Mouse (Mus musculus) olfactory bulb, adult 2 months (tissue): Measurements from ENCODE around the gene Fam81a. TPM values are rescaled to one million over a fixed set of nuclear protein-coding genes. Genes with fewer than 3 reads are reported as not detected.

Experiments used
- H3K27ac ChIP-seq: fragments of 200-500 bp; 2 replicates; pipeline ENCODE4 v1.5.1; 2012; ENCODE audit warnings: low read depth, low read length; ENCODE audit not compliant: insufficient read depth
- H3K4me1 ChIP-seq: fragments of 200-500 bp; 2 replicates; pipeline ENCODE4 v1.6.1; 2012; ENCODE audit warnings: low read length; ENCODE audit not compliant: control insufficient read depth, insufficient read depth
- H3K4me3 ChIP-seq: fragments of 200-500 bp; 2 replicates; pipeline ENCODE4 v1.5.1; 2012; ENCODE audit warnings: mild to moderate bottlenecking, low read depth, low read length, moderate library complexity; ENCODE audit not compliant: insufficient read depth
- CTCF ChIP-seq: fragments of 200-500 bp; IDR thresholded peaks from 2 replicates; pipeline ENCODE4 v1.5.1; 2012; ENCODE audit warnings: low read depth, mild to moderate bottlenecking, low read length, moderate library complexity; ENCODE audit not compliant: insufficient read depth
- POLR2A ChIP-seq: fragments of 200-500 bp; IDR thresholded peaks from 2 replicates; pipeline ENCODE4 v1.6.1; 2012; ENCODE audit warnings: mild to moderate bottlenecking, low read depth, low read length, moderate library complexity; ENCODE audit not compliant: insufficient read depth
- WGBS: fragments of 180-500 bp; shearing (Covaris S2); methylation state at CpG from one replicate; pipeline ENCODE4 v1.1.7; 2018; 5-methylcytosine and 5-hydroxymethylcytosine counted together
- polyA plus RNA-seq: library from polyadenylated mRNA; stranded (reverse); fragments of >200 nt; gene quantifications from 2 replicates; pipeline ENCODE4 v1.2.4, GENCODE M21; 2012; ENCODE audit warnings: low replicate concordance; ENCODE audit not compliant: missing spikeins, insufficient read depth, insufficient read length

The Fam81a gene
- polyA plus RNA-seq, 1 experiment, result 137 TPM

DNA sequence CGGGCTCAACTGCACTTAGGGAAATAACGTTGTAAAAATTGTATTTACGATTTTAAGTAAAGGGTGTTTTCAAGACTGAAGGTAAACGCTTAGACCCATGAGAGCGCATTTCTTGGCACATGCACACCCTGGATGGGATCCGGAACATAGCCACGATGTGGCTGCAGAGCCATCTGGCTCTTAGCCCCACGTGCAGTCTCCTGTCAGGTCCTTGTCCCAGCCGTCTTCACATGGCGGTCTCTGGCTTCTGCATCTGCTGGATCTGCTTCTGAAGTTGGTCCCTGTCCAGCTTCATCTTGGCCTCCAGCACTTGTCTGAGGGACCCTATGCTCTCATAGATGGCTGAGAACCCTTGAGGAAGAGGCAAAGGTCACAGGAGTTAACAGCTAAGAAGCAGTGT is 51.8 kb downstream of the Fam81a start:
- TF ChIP-seq CTCF, result no peak
- TF ChIP-seq POLR2A, result no peak
- 72% methylated on average over 10 of the region's 10 CpGs for WGBS
- H3K4me1 ChIP-seq, result peaks cover 7% of the 10 kb centered on the region

DNA sequence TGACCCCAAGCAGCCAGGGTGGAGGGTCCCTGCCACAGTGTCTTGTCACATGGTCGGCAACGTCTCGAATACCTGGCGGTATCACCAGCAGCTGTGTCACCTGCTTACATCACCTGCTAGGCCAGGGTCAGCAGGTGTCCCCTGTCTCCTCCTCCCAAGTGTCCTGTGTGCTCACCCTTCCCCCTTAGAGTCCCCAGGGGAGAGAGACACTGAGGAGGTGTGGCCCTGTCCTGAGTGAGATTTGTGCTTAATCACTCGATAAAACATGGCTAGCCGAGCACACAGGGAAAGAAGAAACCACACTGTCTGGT is 53.6 kb downstream of the Fam81a start:
- no peak overlapping the region for H3K4me3 ChIP-seq
- H3K4me1 ChIP-seq, result peaks cover 5% of the 10 kb centered on the region
- WGBS, result 60% methylated on average over 6 of the region's 6 CpGs
- TF ChIP-seq CTCF (no peak), POLR2A (no peak)
- H3K27ac ChIP-seq, result no peak overlapping the region

More for the DNA sequence above, 51.8 kb downstream of the Fam81a start:
- Histone ChIP-seq H3K4me3 (no peak overlapping the region), H3K27ac (no peak overlapping the region)

DNA sequence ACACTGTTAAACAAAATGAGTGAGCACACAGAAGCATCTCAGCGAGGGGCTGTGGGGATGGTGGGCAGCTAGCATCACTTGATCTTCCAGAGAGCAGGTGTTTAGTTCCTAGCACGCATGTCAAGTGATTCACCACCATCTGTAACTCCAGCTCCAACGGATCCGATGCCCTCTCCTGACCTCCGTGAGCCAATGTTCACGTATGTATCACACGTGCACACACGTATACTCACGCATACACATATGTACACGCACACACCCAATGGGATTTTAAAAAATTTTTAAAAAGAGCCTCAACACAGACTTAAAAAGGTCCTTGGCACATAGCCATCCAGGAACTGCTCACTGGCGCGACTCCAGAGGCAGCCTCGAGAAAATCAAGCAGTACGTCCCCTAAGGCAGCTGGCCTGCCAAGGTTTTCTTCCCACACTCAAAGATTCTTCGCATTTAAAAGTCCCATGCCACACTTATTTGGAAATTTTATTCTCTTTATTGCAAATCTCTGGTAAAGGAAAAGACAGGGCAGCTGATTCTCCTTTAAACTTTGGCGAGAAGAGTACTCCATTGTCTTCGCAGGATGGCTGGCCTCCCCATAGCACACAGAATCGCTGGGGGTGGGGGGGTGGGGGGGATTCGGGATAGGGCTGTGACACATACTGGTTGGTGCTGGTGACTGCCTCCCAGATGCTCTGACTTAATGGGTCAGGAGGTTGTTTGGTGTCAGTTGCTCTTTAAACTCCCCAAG is 54.1 kb downstream of the Fam81a start:
- Histone ChIP-seq H3K27ac (no peak overlapping the region), H3K4me3 (no peak overlapping the region), H3K4me1 (peaks cover 5% of the 10 kb centered on the region)
- 36% methylated on average over 19 of the region's 19 CpGs for WGBS
- TF ChIP-seq CTCF, result no peak
- no peak for TF ChIP-seq POLR2A

DNA sequence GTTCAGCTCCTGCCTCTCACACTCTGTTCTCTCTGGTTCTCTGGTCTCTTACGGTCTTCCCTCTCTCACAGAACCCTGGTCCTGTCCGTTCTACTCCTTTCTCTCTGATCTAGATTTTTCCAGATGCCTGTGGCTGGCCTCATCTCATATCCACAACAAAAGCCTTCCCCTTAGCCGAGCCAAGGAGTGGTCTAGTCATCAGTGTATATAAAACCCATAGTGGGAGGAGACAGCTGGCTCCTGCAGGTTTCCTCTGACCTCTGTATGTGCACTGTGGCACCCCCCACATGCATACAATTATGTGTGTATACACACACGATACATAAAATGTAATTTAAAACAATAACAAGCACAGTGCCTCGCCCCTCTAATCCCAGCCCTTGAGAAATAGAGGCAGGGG is 55.0 kb downstream of the Fam81a start:
- H3K4me1 ChIP-seq, result peaks cover 5% of the 10 kb centered on the region
- H3K4me3 ChIP-seq, result no peak overlapping the region
- no peak overlapping the region for H3K27ac ChIP-seq
- TF ChIP-seq CTCF (no peak), POLR2A (no peak)
- 78% methylated on average over 5 of the region's 5 CpGs for WGBS

DNA sequence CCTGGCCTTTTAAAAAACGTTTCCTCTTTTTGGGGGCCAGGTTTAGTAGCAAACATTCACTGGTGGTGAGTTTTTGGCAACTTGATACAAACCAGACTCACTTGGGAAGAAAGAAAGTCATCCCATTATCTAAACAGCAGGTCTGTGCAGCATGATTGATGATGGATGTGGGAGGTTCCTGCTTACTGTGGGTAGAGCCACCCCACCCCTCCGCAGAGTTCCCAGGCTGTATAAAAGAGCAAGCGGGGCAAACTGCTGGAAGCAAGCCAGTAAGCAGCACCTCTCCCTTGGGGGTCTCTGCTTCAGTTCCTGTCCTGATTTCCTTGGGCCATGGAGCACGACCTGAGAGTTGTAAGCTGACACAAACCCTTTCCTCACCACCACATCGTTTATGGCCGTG is 56.3 kb downstream of the Fam81a start:
- peaks cover 5% of the 10 kb centered on the region for H3K4me1 ChIP-seq
- WGBS, result 47% methylated on average over 6 of the region's 6 CpGs

DNA sequence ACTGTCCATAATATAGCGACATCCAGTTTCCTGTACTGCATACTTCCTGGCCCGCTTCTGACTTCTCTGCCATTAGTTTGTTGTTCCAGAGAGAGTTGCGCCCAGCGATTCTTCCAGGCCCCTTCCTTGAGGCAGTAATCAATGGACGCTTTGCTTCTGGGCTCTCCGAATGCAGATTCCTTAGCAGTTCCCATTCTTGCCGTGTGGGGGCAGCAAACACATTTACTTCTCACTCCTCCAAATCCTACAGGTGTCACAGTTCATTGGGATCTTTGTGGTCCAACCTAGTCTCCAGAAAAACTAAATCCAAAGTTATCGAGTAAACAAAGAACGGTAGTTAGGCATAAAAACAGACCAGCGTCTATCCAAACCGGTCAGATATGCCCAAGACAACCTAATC is 58.3 kb downstream of the Fam81a start:
- no peak for TF ChIP-seq POLR2A
- peak; percentile 36; the same call in 1 of the 2 replicates for TF ChIP-seq CTCF
- 57% methylated on average over 11 of the region's 11 CpGs for WGBS
- Histone ChIP-seq H3K4me1 (peaks cover 5% of the 10 kb centered on the region), H3K27ac (no peak overlapping the region), H3K4me3 (no peak overlapping the region)

More for the DNA sequence above, 56.3 kb downstream of the Fam81a start:
- no peak overlapping the region for H3K27ac ChIP-seq
- no peak for TF ChIP-seq CTCF
- no peak for TF ChIP-seq POLR2A
- H3K4me3 ChIP-seq, result no peak overlapping the region

DNA sequence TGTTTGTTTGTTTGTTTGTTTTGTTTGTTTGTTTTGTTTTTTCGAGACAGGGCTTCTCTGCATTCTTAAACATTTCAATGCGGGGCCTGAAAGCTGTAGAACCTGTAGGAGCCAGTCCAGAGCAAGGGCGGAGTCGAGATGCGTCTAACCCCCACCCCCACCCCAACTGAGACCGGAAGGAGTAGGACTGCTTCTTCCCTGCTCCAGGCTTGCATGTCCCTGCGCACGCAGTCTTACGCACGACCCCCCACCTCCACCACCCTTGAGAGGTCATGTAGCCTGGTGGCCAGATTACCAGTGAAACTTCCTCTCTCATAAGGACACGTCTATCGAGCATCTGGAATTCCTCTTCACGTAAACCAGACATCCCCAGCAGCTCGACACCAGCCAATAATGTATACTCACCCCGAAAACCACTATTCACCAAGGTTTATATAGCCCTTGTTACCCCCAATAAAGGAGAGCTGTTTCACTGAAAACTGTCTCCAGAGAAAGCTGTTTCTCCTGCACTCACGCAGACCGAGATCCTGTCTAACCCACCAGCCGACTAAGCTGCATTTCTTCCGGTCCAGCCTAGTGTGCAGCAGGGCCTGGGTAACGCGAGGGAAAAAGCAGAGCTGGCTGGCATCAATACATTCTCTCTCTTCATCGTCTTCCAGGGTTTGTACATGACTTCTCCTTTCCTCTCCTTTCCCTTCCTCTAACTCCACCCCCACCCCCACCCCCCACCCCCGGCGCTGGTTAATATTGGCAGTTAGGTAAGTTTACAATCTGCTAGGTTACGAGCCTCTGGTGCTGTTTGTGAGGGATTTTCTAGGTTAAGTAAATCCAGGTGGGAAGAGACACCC is 59.8 kb downstream of the Fam81a start:
- TF ChIP-seq CTCF, result no peak
- TF ChIP-seq POLR2A, result no peak
- 85% methylated on average over 25 of the region's 25 CpGs for WGBS
- Histone ChIP-seq H3K4me1 (no peaks in the 10 kb centered on the region; the same call in 1 of the 2 replicates), H3K4me3 (no peak overlapping the region), H3K27ac (no peak overlapping the region)

DNA sequence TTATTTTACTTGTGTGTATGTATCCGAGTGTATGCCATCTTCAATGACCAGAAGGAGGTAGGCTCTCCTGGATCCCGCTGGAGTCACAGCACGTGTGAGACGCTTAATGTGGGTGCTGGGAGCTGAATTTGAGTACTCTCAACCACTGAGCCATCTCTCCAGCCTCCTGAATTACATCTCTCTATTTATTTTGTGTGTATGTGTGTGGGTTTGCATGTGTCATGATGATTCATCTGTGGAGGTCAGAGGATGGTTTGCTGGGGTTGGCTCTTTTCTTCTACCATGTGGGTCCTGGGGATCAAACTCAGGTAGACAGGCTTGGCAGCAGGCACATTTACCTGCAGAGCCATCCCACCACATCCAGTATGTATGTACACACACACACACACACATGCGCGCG is 60.6 kb downstream of the Fam81a start:
- 93% methylated on average over 7 of the region's 7 CpGs for WGBS
- no peaks in the 10 kb centered on the region; the same call in 1 of the 2 replicates for H3K4me1 ChIP-seq
- H3K4me3 ChIP-seq, result no peak overlapping the region
- H3K27ac ChIP-seq, result no peak overlapping the region
- no peak for TF ChIP-seq CTCF
- TF ChIP-seq POLR2A, result no peak

DNA sequence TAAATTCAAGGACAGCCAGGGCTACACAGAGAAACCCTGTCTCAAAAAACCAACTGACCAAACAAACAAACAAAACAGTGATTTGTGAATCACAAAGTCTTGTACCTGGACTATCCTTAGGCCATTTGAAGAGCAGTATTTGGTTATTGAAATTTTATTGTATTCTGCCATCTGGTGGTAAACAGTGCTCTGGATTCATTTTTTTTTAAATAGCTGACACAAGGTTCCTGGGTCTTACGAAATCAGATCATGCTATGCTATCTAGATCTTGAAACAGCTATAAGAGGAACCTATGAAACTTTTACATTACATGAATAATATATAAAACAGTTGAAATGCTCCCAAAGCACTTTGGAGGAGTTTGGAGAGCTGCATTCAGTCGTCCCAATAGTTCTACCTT is 61.4 kb downstream of the Fam81a start:
- no peak overlapping the region for H3K27ac ChIP-seq
- no peak overlapping the region for H3K4me3 ChIP-seq
- no peaks in the 10 kb centered on the region for H3K4me1 ChIP-seq
- 75% methylated on average over 2 of the region's 2 CpGs for WGBS
- no peak for TF ChIP-seq CTCF
- no peak for TF ChIP-seq POLR2A
